Mouse (Mus musculus): ENCODE measurements around the gene Vav2. TPM values are rescaled to one million over a fixed set of nuclear protein-coding genes. Genes with fewer than 3 reads are reported as not detected.

Vav2 gene
- total and polyA plus RNA-seq, 2 experiments from 2014 or later = 2.4 to 16.8 TPM

DNA sequence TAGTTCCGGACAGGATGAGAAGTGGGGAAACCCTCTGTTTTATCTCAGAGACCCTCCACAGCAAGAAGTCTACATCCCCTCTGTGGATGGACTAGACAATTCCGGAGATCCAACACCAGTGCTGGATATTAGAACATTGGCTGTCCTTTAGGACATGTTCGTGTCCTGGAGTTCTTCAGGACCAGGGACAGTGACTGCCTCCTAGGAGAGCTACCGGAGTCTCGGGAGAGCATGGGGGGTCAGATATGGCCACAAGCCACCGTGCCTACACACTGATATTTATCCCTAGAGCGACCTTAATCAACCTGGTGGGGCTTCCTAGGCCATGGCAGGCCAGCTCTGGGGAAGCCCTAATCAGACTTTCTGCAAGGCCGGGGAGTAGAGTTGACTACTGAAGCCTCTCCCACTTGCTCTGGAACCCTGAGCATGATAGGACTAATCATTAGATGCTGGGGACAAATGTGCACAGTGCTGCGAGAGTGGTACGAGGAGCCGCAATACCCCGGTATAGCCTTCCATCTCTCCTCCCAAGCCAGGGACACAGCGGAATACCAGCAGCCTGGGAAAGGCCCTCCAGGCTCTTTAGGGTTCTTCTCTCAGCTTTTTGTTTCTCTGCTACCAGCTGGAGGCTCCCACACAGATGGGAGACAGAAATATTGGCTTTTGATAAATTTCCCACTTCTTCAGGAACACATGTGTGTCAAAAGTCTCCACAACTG, 125.9 kb downstream of the Vav2 start:
- ATAC-seq (ENCODE audit: insufficient read depth, low read depth) (no peak), DNase-seq (ENCODE audit: low spot score) (no peak)
- Histone ChIP-seq H3K36me3 (replicated peaks; ENCODE audit: control insufficient read depth, insufficient read depth, low read length) (no peaks in the 10 kb centered on the region), H3K4me2 (ENCODE audit: low read depth, low read length) (no peak overlapping the region), H3K4me3 (ENCODE audit: low read depth, low read length) (no peak overlapping the region), H3K4me1 (ENCODE audit: control insufficient read depth, insufficient read depth) (peaks cover 11% of the 10 kb centered on the region), H3K27me3 (ENCODE audit: control insufficient read depth, insufficient read depth, low read length) (no peaks in the 10 kb centered on the region), H3K27ac (ENCODE audit: low read depth) (no peak overlapping the region), H3K9me3 (replicated peaks; ENCODE audit: control insufficient read depth, low read length) (no peaks in the 10 kb centered on the region), H3K9ac (replicated peaks; ENCODE audit: low read depth, low read length) (no peak overlapping the region)
- 67% methylated on average over 13 of the region's 13 CpGs for WGBS
- TF ChIP-seq EP300 (IDR thresholded peaks at IDR 0.05; ENCODE audit: low read depth) = no peak
- no peak for TF ChIP-seq CTCF (IDR thresholded peaks at IDR 0.05; ENCODE audit: low read depth)

DNA sequence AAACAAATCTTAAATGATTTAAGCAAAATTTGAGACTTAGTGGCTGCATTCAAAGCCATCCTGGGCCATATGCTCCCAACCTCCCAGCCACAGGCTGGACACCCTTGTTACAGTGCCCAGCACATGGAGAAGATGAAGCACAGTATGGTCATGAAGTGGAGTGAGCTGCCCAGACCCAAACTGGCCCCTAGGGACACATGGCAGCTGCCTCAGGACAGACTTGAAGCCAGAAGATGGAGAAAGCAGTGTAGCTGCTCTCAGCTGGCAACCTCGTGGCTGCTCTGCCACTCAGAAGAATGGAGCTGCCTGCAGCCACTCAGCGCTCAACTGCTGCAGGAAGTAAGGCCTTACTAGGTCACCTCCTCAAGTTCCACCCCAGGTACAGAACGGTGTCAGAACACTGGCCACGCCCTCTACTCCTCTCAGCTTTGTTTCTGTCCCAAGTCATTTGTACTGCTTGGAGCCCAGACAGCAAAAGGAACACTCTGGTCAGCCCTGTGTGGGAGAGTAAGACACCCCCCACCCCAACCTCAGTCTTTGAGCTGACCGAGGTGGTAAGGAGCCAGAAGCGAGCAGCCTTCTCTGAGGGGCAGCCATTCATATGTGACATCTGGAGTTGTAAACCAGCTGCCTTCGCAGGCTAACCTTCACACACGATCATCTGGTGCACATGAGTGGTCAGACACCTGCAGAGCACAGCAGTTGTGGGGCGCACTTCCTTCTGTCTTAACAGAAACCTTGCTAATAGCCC, 130.0 kb downstream of the Vav2 start:
- ATAC-seq (ENCODE audit: insufficient read depth, low read depth) = no peak
- no peak for DNase-seq (ENCODE audit: low spot score)
- no peaks in the 10 kb centered on the region for H3K9me3 ChIP-seq (replicated peaks; ENCODE audit: control insufficient read depth, low read length)
- H3K27me3 ChIP-seq (ENCODE audit: control insufficient read depth, insufficient read depth, low read length) = no peaks in the 10 kb centered on the region
- H3K9ac ChIP-seq (replicated peaks; ENCODE audit: low read depth, low read length) = no peak overlapping the region
- no peak overlapping the region for H3K4me3 ChIP-seq (ENCODE audit: low read depth, low read length)
- TF ChIP-seq CTCF (IDR thresholded peaks at IDR 0.05; ENCODE audit: low read depth) (no peak), EP300 (IDR thresholded peaks at IDR 0.05; ENCODE audit: low read depth) (no peak)
- H3K4me1 ChIP-seq (ENCODE audit: control insufficient read depth, insufficient read depth) = no peaks in the 10 kb centered on the region
- WGBS = 77% methylated on average over 9 of the region's 9 CpGs
- no peak overlapping the region for H3K4me2 ChIP-seq (ENCODE audit: low read depth, low read length)
- 0 out of 2 replicates have a peak, but pooled peaks cover 1% of the 10 kb centered on the region for H3K36me3 ChIP-seq (replicated peaks; ENCODE audit: control insufficient read depth, insufficient read depth, low read length)
- H3K27ac ChIP-seq (ENCODE audit: low read depth) = no peak overlapping the region; the same call in 1 of the 2 replicates

DNA sequence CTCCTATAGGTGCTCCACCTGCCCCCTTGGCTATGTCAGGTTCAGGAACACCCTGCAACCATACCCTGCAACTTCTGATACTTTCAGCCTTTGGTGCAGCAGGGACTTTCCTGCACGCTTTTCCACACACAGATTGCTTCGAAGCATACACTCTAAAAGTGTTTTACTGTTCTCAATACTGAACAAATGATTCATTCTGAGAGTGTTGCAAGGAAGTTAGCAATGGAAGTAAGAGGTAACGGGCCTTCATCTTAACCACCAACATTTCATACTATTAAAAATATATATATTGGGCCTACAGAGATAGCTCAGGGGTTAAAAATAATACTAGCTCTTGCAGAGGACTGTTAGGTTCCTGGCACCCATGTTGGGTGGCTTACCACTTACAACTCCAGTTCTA, 132.1 kb downstream of the Vav2 start:
- no peak overlapping the region for H3K27ac ChIP-seq (ENCODE audit: low read depth)
- ATAC-seq (ENCODE audit: insufficient read depth, low read depth) (no peak), DNase-seq (ENCODE audit: low spot score) (no peak)
- no peak overlapping the region for H3K4me2 ChIP-seq (ENCODE audit: low read depth, low read length)
- H3K4me1 ChIP-seq (ENCODE audit: control insufficient read depth, insufficient read depth) = no peaks in the 10 kb centered on the region
- no peak overlapping the region for H3K9ac ChIP-seq (replicated peaks; ENCODE audit: low read depth, low read length)
- H3K9me3 ChIP-seq (replicated peaks; ENCODE audit: control insufficient read depth, low read length) = no peaks in the 10 kb centered on the region
- TF ChIP-seq CTCF (IDR thresholded peaks at IDR 0.05; ENCODE audit: low read depth) (no peak), EP300 (IDR thresholded peaks at IDR 0.05; ENCODE audit: low read depth) (no peak)
- H3K36me3 ChIP-seq (replicated peaks; ENCODE audit: control insufficient read depth, insufficient read depth, low read length) = peaks cover 8% of the 10 kb centered on the region; the same call in 1 of the 2 replicates
- H3K27me3 ChIP-seq (ENCODE audit: control insufficient read depth, insufficient read depth, low read length) = no peaks in the 10 kb centered on the region
- 89% methylated on average over 3 of the region's 3 CpGs for WGBS
- no peak overlapping the region for H3K4me3 ChIP-seq (ENCODE audit: low read depth, low read length)

GRCm38 (mm10) chr2:27289019-27289418, 137.8 kb downstream of the Vav2 start:
- no peaks in the 10 kb centered on the region for H3K27me3 ChIP-seq (ENCODE audit: control insufficient read depth, insufficient read depth, low read length)
- H3K4me3 ChIP-seq (ENCODE audit: low read depth, low read length) = no peak overlapping the region
- no peaks in the 10 kb centered on the region for H3K4me1 ChIP-seq (ENCODE audit: control insufficient read depth, insufficient read depth)
- DNase-seq (ENCODE audit: low spot score) (peak; percentile 82), ATAC-seq (ENCODE audit: insufficient read depth, low read depth) (peak; percentile 63)
- peaks cover 8% of the 10 kb centered on the region; the same call in 1 of the 2 replicates for H3K36me3 ChIP-seq (replicated peaks; ENCODE audit: control insufficient read depth, insufficient read depth, low read length)
- no peak overlapping the region for H3K27ac ChIP-seq (ENCODE audit: low read depth)
- 12% methylated on average over 3 of the region's 3 CpGs for WGBS
- H3K9me3 ChIP-seq (replicated peaks; ENCODE audit: control insufficient read depth, low read length) = no peaks in the 10 kb centered on the region
- TF ChIP-seq CTCF (IDR thresholded peaks at IDR 0.05; ENCODE audit: low read depth) = peak; percentile 89
- TF ChIP-seq EP300 (IDR thresholded peaks at IDR 0.05; ENCODE audit: low read depth) = no peak
- H3K4me2 ChIP-seq (ENCODE audit: low read depth, low read length) = no peak overlapping the region
- H3K9ac ChIP-seq (replicated peaks; ENCODE audit: low read depth, low read length) = no peak overlapping the region

- TF ChIP-seq CTCF (IDR thresholded peaks at IDR 0.05; ENCODE audit: low read depth) (no peak), EP300 (IDR thresholded peaks at IDR 0.05; ENCODE audit: low read depth) (no peak)
- Histone ChIP-seq H3K4me1 (ENCODE audit: control insufficient read depth, insufficient read depth) (no peaks in the 10 kb centered on the region), H3K9ac (replicated peaks; ENCODE audit: low read depth, low read length) (no peak overlapping the region), H3K4me3 (ENCODE audit: low read depth, low read length) (no peak overlapping the region), H3K4me2 (ENCODE audit: low read depth, low read length) (no peak overlapping the region), H3K27ac (ENCODE audit: low read depth) (no peak overlapping the region), H3K27me3 (ENCODE audit: control insufficient read depth, insufficient read depth, low read length) (no peaks in the 10 kb centered on the region), H3K36me3 (replicated peaks; ENCODE audit: control insufficient read depth, insufficient read depth, low read length) (peaks cover 8% of the 10 kb centered on the region; the same call in 1 of the 2 replicates), H3K9me3 (replicated peaks; ENCODE audit: control insufficient read depth, low read length) (no peaks in the 10 kb centered on the region)
- DNase-seq (ENCODE audit: low spot score) (no peak), ATAC-seq (ENCODE audit: insufficient read depth, low read depth) (no peak)
- 79% methylated on average over 7 of the region's 7 CpGs for WGBS
These were observed 139.7 kb downstream of the Vav2 start for GRCm38 (mm10) chr2:27286971-27287710.
